Mouse (Mus musculus) midbrain, embryonic 15.5 days (tissue): ENCODE measurements at regions not wholly inside any gene's neighbourhood (a gene's known extent, or its start where the extent isn't known, plus 50 kb on each side); places are given as distances from the start of the nearest gene placed in this dataset.

Experiments used
- ATAC-seq: fragments of 200-750 bp; cut with Nextera tagmentation; replicated peaks from 2 replicates; pipeline ENCODE4 v1.8.0; 2017; ENCODE audit warnings: moderate TSS enrichment
- H3K27ac ChIP-seq: fragments of 300-500 bp; sonication (generic); 2 replicates; pipeline ENCODE4 v1.5.1; 2015; ENCODE audit warnings: mild to moderate bottlenecking, inconsistent platforms
- H3K27me3 ChIP-seq: fragments of 300-500 bp; sonication (generic); replicated peaks from 2 replicates; pipeline ENCODE4 v1.6.1; 2015; ENCODE audit warnings: inconsistent platforms
- H3K36me3 ChIP-seq: fragments of 300-500 bp; sonication (generic); replicated peaks from 2 replicates; pipeline ENCODE4 v1.6.1; 2015; ENCODE audit warnings: inconsistent platforms
- H3K4me1 ChIP-seq: fragments of 300-500 bp; sonication (generic); 2 replicates; pipeline ENCODE4 v1.6.1; 2015; ENCODE audit warnings: inconsistent platforms
- H3K4me2 ChIP-seq: fragments of 300-500 bp; sonication (generic); 2 replicates; pipeline ENCODE4 v1.6.1; 2015; ENCODE audit warnings: inconsistent platforms, mild to moderate bottlenecking, moderate library complexity
- H3K4me3 ChIP-seq: fragments of 300-500 bp; sonication (generic); 2 replicates; pipeline ENCODE4 v1.5.1; 2015; ENCODE audit warnings: mild to moderate bottlenecking, inconsistent platforms
- H3K9ac ChIP-seq: fragments of 300-500 bp; sonication (generic); 2 replicates; pipeline ENCODE4 v1.6.1; 2015; ENCODE audit warnings: mild to moderate bottlenecking, inconsistent platforms
- H3K9me3 ChIP-seq: fragments of 300-500 bp; sonication (generic); 2 replicates; pipeline ENCODE4 v1.6.1; 2016; ENCODE audit warnings: inconsistent platforms
- WGBS: fragments of 180-500 bp; shearing (Covaris S2); methylation state at CpG from one replicate; pipeline ENCODE4 v1.1.7; 2015; ENCODE audit warnings: mixed read lengths; 5-methylcytosine and 5-hydroxymethylcytosine counted together

DNA sequence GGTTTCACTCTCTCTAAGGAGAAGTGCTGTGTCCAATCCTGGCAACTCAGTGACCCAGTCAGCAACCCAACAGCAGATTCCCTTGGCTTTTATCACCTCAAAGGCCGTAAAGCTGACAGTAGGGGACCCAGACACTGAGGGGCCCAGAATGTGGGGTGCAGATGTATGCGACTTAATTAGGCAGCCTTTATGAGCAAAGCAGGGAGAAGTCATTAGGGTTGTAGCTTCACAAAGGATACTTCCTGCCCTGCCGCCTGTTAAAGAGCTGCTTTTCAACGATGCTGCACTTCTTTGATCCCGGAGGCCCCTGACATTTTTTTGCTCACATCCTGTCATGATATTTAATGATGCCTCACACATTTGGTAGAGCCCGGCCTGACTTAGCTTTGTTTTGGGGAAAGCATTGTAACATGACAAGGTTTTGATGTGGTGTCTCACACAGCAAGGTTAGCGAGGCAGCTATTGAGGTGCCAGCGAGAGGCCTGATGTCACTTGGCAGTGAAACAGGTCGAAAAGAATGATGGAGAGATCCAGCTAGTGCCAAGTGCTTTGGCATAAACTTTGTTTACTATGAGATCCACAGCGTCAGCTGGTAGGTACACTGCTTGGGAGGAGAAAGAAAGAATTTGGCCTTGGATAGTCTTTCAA, 240.2 kb downstream of the Slc4a3 start:
- 0 out of 2 replicates have a peak, but pooled peaks have one; percentile 27 for ATAC-seq
- H3K27ac ChIP-seq: no peak overlapping the region

DNA sequence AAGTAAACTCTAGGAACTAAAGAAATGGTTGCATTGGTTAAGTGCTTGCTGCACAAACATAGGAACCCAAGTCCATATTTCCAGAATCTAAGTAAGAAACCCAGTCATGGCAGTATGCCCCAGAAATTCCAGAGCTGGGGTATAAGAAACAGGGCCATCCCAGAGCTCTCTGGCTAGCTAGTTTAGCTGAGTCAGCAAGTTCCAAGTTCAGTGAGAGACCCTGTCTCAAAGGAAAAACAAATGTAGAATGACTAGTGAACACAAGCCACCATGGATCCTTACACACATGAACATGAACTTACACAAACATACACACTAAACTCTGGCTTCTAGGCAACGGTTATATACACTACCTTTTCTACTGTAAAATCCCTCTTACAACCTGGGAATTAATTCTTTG, 245.4 kb downstream of the Slc4a3 start:
- H3K9ac ChIP-seq: no peak overlapping the region
- H3K4me3 ChIP-seq: no peak overlapping the region
- H3K36me3 ChIP-seq: no peaks in the 10 kb centered on the region
- no peak for ATAC-seq
- WGBS: 83% methylated on average over 1 of the region's 1 CpGs
- H3K27me3 ChIP-seq: no peaks in the 10 kb centered on the region
- H3K27ac ChIP-seq: no peak overlapping the region
- H3K4me2 ChIP-seq: no peak overlapping the region
- H3K9me3 ChIP-seq: no peaks in the 10 kb centered on the region
- peaks cover 5% of the 10 kb centered on the region; the same call in 1 of the 2 replicates for H3K4me1 ChIP-seq

More for the DNA sequence above, 240.2 kb downstream of the Slc4a3 start:
- H3K9me3 ChIP-seq: no peaks in the 10 kb centered on the region
- 36% methylated on average over 10 of the region's 10 CpGs for WGBS
- no peak overlapping the region for H3K9ac ChIP-seq
- H3K27me3 ChIP-seq: no peaks in the 10 kb centered on the region
- H3K4me3 ChIP-seq: no peak overlapping the region
- H3K36me3 ChIP-seq: no peaks in the 10 kb centered on the region
- H3K4me2 ChIP-seq: no peak overlapping the region
- peaks cover 10% of the 10 kb centered on the region; the same call in 1 of the 2 replicates for H3K4me1 ChIP-seq

DNA sequence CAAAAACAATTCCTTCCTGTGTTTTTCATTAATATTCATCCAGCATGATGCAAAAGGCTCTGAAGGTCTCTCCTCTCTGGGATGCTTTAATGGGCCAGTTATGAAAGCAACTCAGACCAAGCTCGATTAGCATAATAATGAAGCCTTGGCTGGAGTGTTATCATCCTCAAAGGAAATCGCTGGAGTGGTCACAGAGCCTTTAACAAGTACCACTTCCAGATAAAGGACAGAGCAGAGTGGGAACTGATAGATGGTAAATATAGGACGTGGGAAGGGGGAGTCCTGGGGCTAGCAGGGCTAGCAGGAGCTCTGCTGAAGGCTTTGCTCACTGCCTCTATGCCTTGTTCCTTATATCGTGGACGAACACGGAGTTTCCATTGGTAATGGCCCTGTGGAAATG, 251.7 kb downstream of the Slc4a3 start:
- no peak overlapping the region for H3K4me3 ChIP-seq
- no peak overlapping the region for H3K9ac ChIP-seq
- no peaks in the 10 kb centered on the region for H3K27me3 ChIP-seq
- H3K27ac ChIP-seq: no peak overlapping the region
- WGBS: 20% methylated on average over 6 of the region's 6 CpGs
- H3K9me3 ChIP-seq: no peaks in the 10 kb centered on the region
- H3K4me2 ChIP-seq: no peak overlapping the region
- no peak for ATAC-seq
- no peaks in the 10 kb centered on the region for H3K36me3 ChIP-seq
- peaks cover 4% of the 10 kb centered on the region for H3K4me1 ChIP-seq

DNA sequence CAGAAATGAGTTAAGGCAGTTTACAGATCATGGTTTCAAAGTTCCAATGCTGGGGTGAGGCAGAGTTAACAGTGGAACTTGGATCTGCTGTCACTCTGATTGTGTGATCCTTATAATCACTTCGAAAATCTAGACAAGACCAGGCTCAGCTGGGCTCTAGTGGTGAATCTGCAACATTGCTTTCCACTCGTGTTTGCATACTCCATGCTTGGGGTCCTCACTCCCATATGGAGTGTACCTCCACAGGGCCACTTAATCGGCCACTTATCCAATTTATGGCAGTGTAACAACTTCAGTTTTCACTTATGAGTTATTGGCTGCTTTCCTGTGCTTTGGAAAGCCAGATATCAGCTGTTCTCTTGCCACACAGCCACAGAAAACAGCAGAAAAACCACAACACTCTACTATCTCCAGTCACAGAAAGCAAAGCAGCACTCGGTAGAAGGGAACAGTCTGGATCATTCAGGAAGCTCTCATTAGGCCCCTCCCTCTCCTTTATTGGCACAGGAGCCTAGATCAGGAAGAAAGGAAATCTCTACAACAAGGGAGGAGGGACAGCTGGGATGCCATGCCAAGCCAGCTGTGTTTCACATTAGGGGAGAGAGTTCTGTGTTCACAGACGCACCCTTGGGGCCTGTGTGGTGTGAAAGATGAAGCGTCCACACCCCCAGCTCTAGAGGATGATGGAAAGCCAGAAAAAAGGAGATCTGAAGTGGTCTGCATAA, 252.5 kb downstream of the Slc4a3 start:
- Histone ChIP-seq H3K36me3 (no peaks in the 10 kb centered on the region), H3K9ac (no peak overlapping the region), H3K4me1 (peaks cover 4% of the 10 kb centered on the region), H3K9me3 (no peaks in the 10 kb centered on the region), H3K4me3 (no peak overlapping the region), H3K27me3 (no peaks in the 10 kb centered on the region), H3K27ac (no peak overlapping the region), H3K4me2 (no peak overlapping the region)
- 65% methylated on average over 6 of the region's 6 CpGs for WGBS
- ATAC-seq: no peak

DNA sequence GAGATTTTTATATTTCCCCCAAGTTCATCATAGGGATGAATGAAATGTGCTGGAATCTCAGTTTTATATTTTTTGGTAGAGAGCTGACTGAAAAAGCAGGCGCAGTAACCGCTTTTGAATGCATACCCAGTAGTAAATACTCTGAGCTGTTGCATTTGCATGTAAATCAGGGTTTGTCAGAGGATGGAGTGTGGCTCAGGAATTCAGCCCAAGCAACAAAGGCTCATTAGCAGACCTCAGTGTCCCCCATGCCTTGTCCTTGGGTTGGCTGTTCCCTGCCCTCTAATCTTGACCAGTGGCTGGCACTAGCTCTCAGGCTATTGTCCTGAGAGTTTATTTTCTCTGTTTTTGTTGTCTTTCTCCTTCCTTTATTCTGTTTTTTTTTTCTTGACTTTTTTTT, 258.4 kb downstream of the Slc4a3 start:
- H3K27me3 ChIP-seq: no peaks in the 10 kb centered on the region
- no peak overlapping the region for H3K4me2 ChIP-seq
- no peaks in the 10 kb centered on the region for H3K4me1 ChIP-seq
- H3K9me3 ChIP-seq: no peaks in the 10 kb centered on the region
- H3K9ac ChIP-seq: no peak overlapping the region
- H3K27ac ChIP-seq: no peak overlapping the region
- 7% methylated on average over 2 of the region's 2 CpGs for WGBS
- no peak for ATAC-seq
- no peaks in the 10 kb centered on the region for H3K36me3 ChIP-seq
- no peak overlapping the region for H3K4me3 ChIP-seq

DNA sequence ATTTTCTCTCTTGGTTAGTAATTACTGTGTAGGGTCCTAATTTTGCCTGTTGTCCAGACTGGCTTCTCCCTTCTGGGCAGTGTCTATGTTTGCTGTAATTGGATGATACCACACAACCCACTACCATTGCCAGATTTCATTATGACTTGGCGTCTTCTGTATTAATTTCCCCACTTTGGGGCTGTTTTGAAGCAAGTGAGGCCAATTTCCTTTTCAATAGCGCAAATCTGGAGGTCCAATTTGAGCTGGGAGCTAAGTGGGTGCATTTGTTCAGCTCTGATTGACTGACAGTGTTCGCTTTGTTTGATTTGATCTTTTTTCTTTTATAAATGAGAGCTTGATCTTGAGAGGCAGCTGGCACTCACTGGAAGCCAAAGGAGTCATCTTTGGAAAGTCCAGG, 266.4 kb downstream of the Slc4a3 start:
- no peaks in the 10 kb centered on the region for H3K9me3 ChIP-seq
- no peak for ATAC-seq
- H3K27ac ChIP-seq: no peak overlapping the region
- H3K9ac ChIP-seq: no peak overlapping the region
- no peaks in the 10 kb centered on the region for H3K4me1 ChIP-seq
- 0 out of 2 replicates have a peak, but pooled peaks cover 3% of the 10 kb centered on the region for H3K27me3 ChIP-seq
- no peak overlapping the region for H3K4me2 ChIP-seq
- no peak overlapping the region for H3K4me3 ChIP-seq
- 69% methylated on average over 3 of the region's 3 CpGs for whole genome bisulfite sequencing
- H3K36me3 ChIP-seq: no peaks in the 10 kb centered on the region

DNA sequence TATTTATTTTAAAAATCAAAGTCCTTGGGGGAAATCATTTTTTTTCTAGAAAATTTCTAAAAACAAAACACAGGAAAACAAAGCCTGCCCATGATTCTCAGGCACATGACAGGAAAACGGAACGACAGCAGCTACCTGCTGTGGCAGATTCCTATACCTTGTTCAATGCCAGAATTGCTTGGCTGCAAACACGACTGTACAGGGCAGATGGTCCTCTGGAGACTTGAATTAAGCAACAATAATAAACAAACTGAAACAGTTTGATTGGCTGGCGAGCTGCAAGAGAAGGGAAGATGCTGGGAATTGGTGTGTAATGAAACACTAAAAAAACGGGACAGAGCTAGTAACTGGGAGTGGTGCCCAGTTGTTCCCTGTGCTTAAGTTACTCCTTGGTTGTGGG, 280.1 kb downstream of the Slc4a3 start:
- ATAC-seq: no peak
- Histone ChIP-seq H3K9me3 (no peaks in the 10 kb centered on the region), H3K36me3 (no peaks in the 10 kb centered on the region), H3K27ac (no peak overlapping the region), H3K27me3 (no peaks in the 10 kb centered on the region), H3K4me2 (no peak overlapping the region), H3K4me1 (no peaks in the 10 kb centered on the region), H3K9ac (no peak overlapping the region), H3K4me3 (no peak overlapping the region)
- 59% methylated on average over 5 of the region's 5 CpGs for WGBS

DNA sequence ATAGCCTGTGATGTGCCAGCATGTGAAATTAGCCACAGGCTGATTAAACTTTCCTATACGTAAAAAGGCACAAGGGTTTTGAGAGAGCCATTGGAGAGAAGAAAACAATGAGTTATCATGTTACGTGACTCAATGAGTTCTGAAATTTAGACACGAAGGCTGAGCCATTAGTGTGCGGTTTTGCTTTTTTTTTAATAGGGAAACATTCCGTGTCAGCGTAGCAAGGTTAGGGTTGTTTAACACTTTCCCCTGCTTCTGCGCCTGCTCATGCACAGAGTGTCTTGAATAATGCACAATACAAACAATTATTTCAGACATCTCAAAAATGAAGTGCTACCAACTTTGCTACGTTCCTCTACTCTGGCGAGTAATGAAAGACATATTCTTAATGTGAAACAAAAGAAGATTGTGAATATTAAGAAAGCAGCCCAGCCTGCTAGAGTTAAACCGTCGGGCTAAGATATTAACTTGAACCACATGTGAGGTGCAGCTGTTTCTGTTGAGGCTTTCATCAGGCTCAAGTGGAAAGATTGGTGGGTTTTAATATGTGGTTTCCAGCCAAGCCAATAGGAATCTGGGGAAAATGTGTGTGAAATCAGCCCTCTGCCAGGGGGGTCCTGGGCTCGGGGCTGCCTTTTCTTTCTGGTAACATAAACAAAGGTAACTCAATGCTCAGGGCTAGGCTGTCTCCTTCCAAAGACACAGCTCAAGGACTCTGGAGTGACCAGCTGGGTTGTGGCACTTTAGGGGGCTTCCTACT, 287.2 kb downstream of the Slc4a3 start:
- Histone ChIP-seq H3K4me3 (no peak overlapping the region), H3K27me3 (no peaks in the 10 kb centered on the region), H3K27ac (no peak overlapping the region), H3K4me2 (no peak overlapping the region), H3K4me1 (no peaks in the 10 kb centered on the region), H3K36me3 (no peaks in the 10 kb centered on the region), H3K9me3 (no peaks in the 10 kb centered on the region), H3K9ac (no peak overlapping the region)
- WGBS: 57% methylated on average over 12 of the region's 12 CpGs
- ATAC-seq: no peak

DNA sequence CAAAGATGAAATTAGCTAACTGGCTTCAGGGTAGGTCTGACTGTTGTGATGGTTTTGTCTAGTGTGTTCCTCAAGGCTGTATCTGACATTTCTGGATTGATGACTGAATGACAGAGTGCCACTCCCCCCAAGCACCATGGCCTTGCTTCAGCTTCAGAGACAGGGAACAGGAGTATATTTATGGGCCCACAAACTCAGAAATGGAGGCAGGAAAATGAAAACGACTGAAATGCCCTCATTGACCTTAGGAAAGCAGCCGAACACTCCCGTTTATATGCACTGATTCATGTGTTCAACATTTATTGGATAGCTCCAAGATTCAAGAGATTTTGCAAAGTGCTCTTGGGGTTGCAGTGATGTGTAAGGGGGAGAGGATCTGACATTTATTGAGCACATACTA, 288.3 kb downstream of the Slc4a3 start:
- no peak overlapping the region for H3K4me2 ChIP-seq
- WGBS: 87% methylated on average over 3 of the region's 3 CpGs
- H3K27me3 ChIP-seq: 0 out of 2 replicates have a peak, but pooled peaks cover 4% of the 10 kb centered on the region
- no peak overlapping the region for H3K4me3 ChIP-seq
- no peaks in the 10 kb centered on the region for H3K4me1 ChIP-seq
- no peak overlapping the region for H3K27ac ChIP-seq
- no peaks in the 10 kb centered on the region for H3K9me3 ChIP-seq
- no peak overlapping the region for H3K9ac ChIP-seq
- ATAC-seq: no peak
- H3K36me3 ChIP-seq: no peaks in the 10 kb centered on the region

DNA sequence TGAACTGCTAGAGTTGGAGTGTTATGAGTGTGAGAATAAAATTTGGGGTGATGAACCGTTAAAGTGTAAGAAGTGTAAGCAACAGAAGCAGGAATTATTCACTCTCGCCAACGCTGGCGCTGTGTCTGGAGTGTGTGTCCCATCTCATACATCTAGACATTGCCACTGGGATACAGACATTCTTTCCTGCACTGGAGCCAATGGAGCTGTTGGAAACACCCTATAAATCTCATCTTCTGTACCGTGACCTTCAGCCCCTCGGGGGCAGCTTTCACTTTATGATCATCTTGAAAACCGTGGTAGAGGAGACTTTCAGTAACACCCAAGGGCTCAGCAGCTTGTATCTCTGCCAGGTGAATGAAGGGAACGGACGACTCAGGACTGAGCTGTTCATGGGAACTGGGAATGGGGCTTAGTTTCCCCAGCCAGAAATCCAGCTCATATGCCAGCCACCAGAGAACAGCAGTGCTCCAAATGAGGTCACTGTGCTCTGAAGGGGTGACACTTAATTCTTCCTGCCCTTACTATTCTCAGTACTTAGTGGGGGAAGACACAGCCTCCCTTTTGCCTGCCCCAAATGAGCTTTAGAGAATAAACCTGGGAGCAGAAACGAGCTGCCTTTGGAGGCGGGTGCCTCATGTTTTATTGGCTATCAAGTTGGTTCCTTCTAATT, 293.6 kb downstream of the Slc4a3 start:
- Histone ChIP-seq H3K4me3 (no peak overlapping the region), H3K27me3 (peaks cover 4% of the 10 kb centered on the region; the same call in 1 of the 2 replicates), H3K36me3 (no peaks in the 10 kb centered on the region), H3K9ac (no peak overlapping the region), H3K27ac (no peak overlapping the region), H3K4me1 (peaks cover 8% of the 10 kb centered on the region; the same call in 1 of the 2 replicates), H3K4me2 (no peak overlapping the region), H3K9me3 (no peaks in the 10 kb centered on the region)
- WGBS: 89% methylated on average over 11 of the region's 11 CpGs
- ATAC-seq: no peak

DNA sequence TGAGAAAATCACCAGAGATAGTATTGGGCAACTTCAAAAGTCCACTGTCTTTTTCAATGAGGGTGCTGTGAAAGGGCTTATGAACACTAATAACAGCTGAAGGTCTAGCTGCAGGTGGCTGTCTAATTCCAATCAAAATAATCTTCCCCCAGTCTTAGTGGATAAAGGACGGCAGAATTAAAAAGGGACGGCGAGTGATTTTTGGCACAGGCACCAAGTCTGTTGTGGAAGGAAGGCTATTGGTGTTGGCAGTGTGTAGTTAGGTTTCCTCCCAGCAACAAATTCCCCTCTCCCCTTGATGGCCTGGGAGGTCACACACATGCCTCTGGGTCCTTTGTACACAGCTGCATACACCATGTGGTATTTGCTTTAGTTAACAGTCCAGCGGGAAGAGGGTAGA, 296.3 kb downstream of the Slc4a3 start:
- Histone ChIP-seq H3K27me3 (peaks cover 4% of the 10 kb centered on the region; the same call in 1 of the 2 replicates), H3K27ac (no peak overlapping the region), H3K36me3 (no peaks in the 10 kb centered on the region), H3K4me3 (no peak overlapping the region), H3K4me1 (peaks cover 13% of the 10 kb centered on the region; the same call in 1 of the 2 replicates), H3K4me2 (no peak overlapping the region), H3K9me3 (no peaks in the 10 kb centered on the region), H3K9ac (no peak overlapping the region)
- ATAC-seq: no peak
- WGBS: 30% methylated on average over 4 of the region's 4 CpGs

DNA sequence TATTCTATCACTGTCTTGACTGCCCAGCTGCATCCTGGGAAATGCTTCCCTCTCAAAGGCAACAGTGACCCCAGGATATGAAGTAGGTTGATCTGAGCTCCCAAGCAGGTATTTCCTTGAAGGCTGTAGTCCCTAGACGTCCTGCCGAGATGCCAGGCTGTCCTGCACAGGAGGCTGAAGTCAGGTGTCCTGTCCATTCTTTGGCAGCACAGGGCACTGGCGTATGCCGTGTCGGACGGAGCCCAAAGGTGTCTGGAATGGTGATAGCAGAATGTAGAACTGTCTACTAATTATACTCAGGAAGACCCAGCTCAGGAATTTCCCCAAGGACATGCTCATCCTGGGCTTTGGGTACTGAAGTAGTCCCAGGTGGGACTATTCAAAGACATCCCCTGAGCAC, 297.3 kb downstream of the Slc4a3 start:
- Histone ChIP-seq H3K27ac (no peak overlapping the region), H3K27me3 (peaks cover 4% of the 10 kb centered on the region; the same call in 1 of the 2 replicates), H3K9ac (no peak overlapping the region), H3K4me3 (no peak overlapping the region), H3K9me3 (no peaks in the 10 kb centered on the region), H3K4me1 (peaks cover 13% of the 10 kb centered on the region; the same call in 1 of the 2 replicates), H3K36me3 (no peaks in the 10 kb centered on the region), H3K4me2 (no peak overlapping the region)
- no peak for ATAC-seq
- 92% methylated on average over 6 of the region's 6 CpGs for WGBS
